Mouse (Mus musculus) heart, postnatal 0 days (tissue): ENCODE results near the gene Arhgef11. TPM values are rescaled to one million over a fixed set of nuclear protein-coding genes. Genes with fewer than 3 reads are reported as not detected.

Source experiments
- ATAC-seq: fragments of 200-750 bp; cut with Nextera tagmentation; 2 replicates; pipeline ENCODE4 v1.8.0; 2017; ENCODE audit warnings: low read depth, moderate number of reproducible peaks, moderate library complexity; ENCODE audit not compliant: insufficient read depth
- DNase-seq: peaks from one replicate; pipeline ENCODE4 v3.0.0-alpha.2; 2016; ENCODE audit warnings: low spot score
- H3K27ac ChIP-seq: fragments of 300-500 bp; sonication (generic); 2 replicates; pipeline ENCODE4 v1.5.1; 2014; ENCODE audit warnings: low read depth, mild to moderate bottlenecking
- H3K27me3 ChIP-seq: fragments of 300-500 bp; sonication (generic); 2 replicates; pipeline ENCODE4 v1.6.1; 2014; ENCODE audit warnings: low read length, mixed read lengths; ENCODE audit not compliant: control insufficient read depth, insufficient read depth
- H3K36me3 ChIP-seq: fragments of 300-500 bp; sonication (generic); replicated peaks from 2 replicates; pipeline ENCODE4 v1.6.1; 2014; ENCODE audit warnings: low read length, mixed read lengths; ENCODE audit not compliant: control insufficient read depth, insufficient read depth
- H3K4me1 ChIP-seq: fragments of 300-500 bp; sonication (generic); 2 replicates; pipeline ENCODE4 v1.6.1; 2014; ENCODE audit warnings: antibody characterized with exemption; ENCODE audit not compliant: control insufficient read depth, insufficient read depth
- H3K4me2 ChIP-seq: fragments of 300-500 bp; sonication (generic); 2 replicates; pipeline ENCODE4 v1.6.1; 2014; ENCODE audit warnings: low read depth, mild to moderate bottlenecking, low read length, moderate library complexity
- H3K4me3 ChIP-seq: fragments of 300-500 bp; sonication (generic); 2 replicates; pipeline ENCODE4 v1.5.1; 2014; ENCODE audit warnings: low read depth, low read length
- H3K9ac ChIP-seq: fragments of 300-500 bp; sonication (generic); replicated peaks from 2 replicates; pipeline ENCODE4 v1.6.1; 2014; ENCODE audit warnings: low read depth, low read length, mixed read lengths
- H3K9me3 ChIP-seq: fragments of 300-500 bp; sonication (generic); replicated peaks from 2 replicates; pipeline ENCODE4 v1.6.1; 2016; ENCODE audit warnings: low read length; ENCODE audit not compliant: control insufficient read depth
- CTCF ChIP-seq: IDR thresholded peaks from 2 replicates; pipeline ENCODE4 v1.5.1; 2016; ENCODE audit warnings: antibody characterized with exemption, control low read depth, low read depth
- EP300 ChIP-seq: IDR thresholded peaks from 2 replicates; pipeline ENCODE4 v1.6.1; 2016; ENCODE audit warnings: antibody characterized with exemption, low read depth
- WGBS: fragments of 180-500 bp; shearing (Covaris S2); extraction: QIAGEN DNeasy Blood & Tissue Kit; methylation state at CpG from one replicate; pipeline ENCODE4 v1.1.7; 2014; 5-methylcytosine and 5-hydroxymethylcytosine counted together
- polyA plus RNA-seq: library from polyadenylated mRNA; unstranded; fragments of >200 nt; fragmentation: Nextera tagmentation; extraction: Ambion mirVana; gene quantifications from 2 replicates; pipeline ENCODE4 v1.2.1, GENCODE M21; 2015
- total RNA-seq: library from RNA; depleted of rRNA; stranded (reverse); fragments of >200 nt; gene quantifications from 2 replicates; pipeline ENCODE4 v1.2.3, GENCODE M21; 2014; ENCODE audit warnings: low replicate concordance

Gene Arhgef11
- total and polyA plus RNA-seq, 2 experiments from 2014 or later = 5.3 to 29.9 TPM

- Histone ChIP-seq H3K4me1 (no peaks in the 10 kb centered on the region), H3K27ac (no peak overlapping the region), H3K27me3 (peaks cover 33% of the 10 kb centered on the region), H3K4me3 (no peak overlapping the region), H3K9me3 (no peaks in the 10 kb centered on the region), H3K4me2 (no peak overlapping the region), H3K9ac (no peak overlapping the region), H3K36me3 (no peaks in the 10 kb centered on the region)
- no peak for ATAC-seq
- no peak for DNase-seq
- 38% methylated on average over 6 of the region's 6 CpGs for WGBS
- TF ChIP-seq CTCF (no peak), EP300 (no peak)
Observed at GRCm38 (mm10) chr3:87771088-87771487, 153.7 kb downstream of the Arhgef11 start.

- Histone ChIP-seq H3K4me3 (no peak overlapping the region), H3K27ac (no peak overlapping the region), H3K4me2 (no peak overlapping the region), H3K27me3 (peaks cover 54% of the 10 kb centered on the region), H3K9ac (no peak overlapping the region), H3K36me3 (no peaks in the 10 kb centered on the region), H3K4me1 (no peaks in the 10 kb centered on the region), H3K9me3 (no peaks in the 10 kb centered on the region)
- TF ChIP-seq CTCF (no peak), EP300 (no peak)
- ATAC-seq (no peak), DNase-seq (no peak)
- WGBS = 55% methylated on average over 23 of the region's 23 CpGs
Observed at GRCm38 (mm10) chr3:87778283-87778682, 160.9 kb downstream of the Arhgef11 start.

GRCm38 (mm10) chr3:87779086-87779485 is 161.7 kb downstream of the Arhgef11 start:
- TF ChIP-seq EP300 (no peak), CTCF (no peak)
- H3K4me1 ChIP-seq = no peaks in the 10 kb centered on the region
- no peak overlapping the region for H3K27ac ChIP-seq
- DNase-seq = no peak
- ATAC-seq = no peak
- no peak overlapping the region for H3K4me2 ChIP-seq
- no peaks in the 10 kb centered on the region for H3K36me3 ChIP-seq
- no peaks in the 10 kb centered on the region for H3K9me3 ChIP-seq
- H3K27me3 ChIP-seq = peaks cover 54% of the 10 kb centered on the region
- no peak overlapping the region for H3K9ac ChIP-seq
- H3K4me3 ChIP-seq = no peak overlapping the region
- 55% methylated on average over 2 of the region's 2 CpGs for WGBS

GRCm38 (mm10) chr3:87783282-87784023 is 166.1 kb downstream of the Arhgef11 start:
- H3K9me3 ChIP-seq = no peaks in the 10 kb centered on the region
- no peak overlapping the region for H3K27ac ChIP-seq
- ATAC-seq = no peak
- no peak overlapping the region for H3K4me3 ChIP-seq
- peaks cover 8% of the 10 kb centered on the region; the same call in 1 of the 2 replicates for H3K4me1 ChIP-seq
- 81% methylated on average over 25 of the region's 25 CpGs for WGBS
- H3K9ac ChIP-seq = no peak overlapping the region
- H3K27me3 ChIP-seq = peaks cover 40% of the 10 kb centered on the region
- TF ChIP-seq EP300 (no peak), CTCF (no peak)
- H3K4me2 ChIP-seq = no peak overlapping the region
- DNase-seq = no peak
- H3K36me3 ChIP-seq = no peaks in the 10 kb centered on the region

- H3K4me1 ChIP-seq = peaks cover 8% of the 10 kb centered on the region; the same call in 1 of the 2 replicates
- TF ChIP-seq EP300 (no peak), CTCF (no peak)
- no peaks in the 10 kb centered on the region for H3K9me3 ChIP-seq
- no peak for ATAC-seq
- H3K9ac ChIP-seq = no peak overlapping the region
- no peak overlapping the region for H3K4me3 ChIP-seq
- H3K4me2 ChIP-seq = no peak overlapping the region
- no peak overlapping the region for H3K27ac ChIP-seq
- H3K27me3 ChIP-seq = peaks cover 24% of the 10 kb centered on the region; the same call in 1 of the 2 replicates
- no peak for DNase-seq
- no peaks in the 10 kb centered on the region for H3K36me3 ChIP-seq
- 49% methylated on average over 5 of the region's 5 CpGs for WGBS
Observed at GRCm38 (mm10) chr3:87785156-87785555, 167.8 kb downstream of the Arhgef11 start.
